Mouse (Mus musculus) hindlimb bud, embryonic 11.5 days (tissue): ENCODE measurements around the gene Areg.

Source experiments
- DNase-seq: peaks from one replicate; pipeline ENCODE4 v3.0.0-alpha.2; 2012; ENCODE audit warnings: low read depth, low spot score; ENCODE audit errors: extremely low spot score

Areg gene

DNA sequence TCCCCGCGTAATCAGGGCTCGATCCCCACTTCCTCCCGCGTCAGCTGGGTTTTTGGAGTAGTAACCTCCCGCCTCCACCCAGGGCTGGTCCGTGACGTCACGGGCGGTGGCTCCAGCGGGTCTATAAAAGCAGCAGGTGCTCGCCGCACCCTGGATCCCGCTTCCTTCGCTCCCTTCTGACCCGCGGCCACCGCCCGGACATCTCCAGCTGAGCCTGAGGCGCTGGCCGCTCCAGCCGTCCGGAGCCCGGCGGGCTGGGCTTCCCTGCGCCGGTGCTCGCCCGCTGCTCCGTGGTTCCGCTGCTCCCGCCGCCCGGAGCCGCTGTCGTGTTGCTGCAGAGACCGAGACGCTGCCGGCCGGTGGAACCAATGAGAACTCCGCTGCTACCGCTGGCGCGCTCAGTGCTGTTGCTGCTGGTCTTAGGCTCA, at the start of gene Areg:
Gene Areg (plus strand): TSS at position 154 of the 428 bp plus-strand sequence.
- DNase-seq = no peak

DNA sequence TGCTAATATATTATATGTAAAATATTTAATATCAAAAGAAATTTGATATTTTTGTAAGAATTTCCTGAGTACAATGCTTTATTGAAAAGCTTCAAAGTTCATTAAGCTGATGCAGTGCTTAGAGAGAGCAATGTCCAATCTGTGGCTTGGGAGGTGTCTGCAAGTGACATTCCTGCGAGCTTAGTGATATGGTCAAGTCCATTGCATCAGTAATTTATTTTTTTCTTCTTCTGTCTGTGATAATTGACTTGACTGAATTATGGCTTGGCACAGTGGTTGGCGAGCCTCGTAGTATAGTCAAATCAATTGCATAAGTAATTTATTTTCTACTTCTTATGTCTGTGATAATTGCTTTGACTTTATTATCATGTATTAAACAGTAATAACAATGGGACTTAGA, 49.1 kb upstream of the Areg start:
- no peak for DNase-seq

DNA sequence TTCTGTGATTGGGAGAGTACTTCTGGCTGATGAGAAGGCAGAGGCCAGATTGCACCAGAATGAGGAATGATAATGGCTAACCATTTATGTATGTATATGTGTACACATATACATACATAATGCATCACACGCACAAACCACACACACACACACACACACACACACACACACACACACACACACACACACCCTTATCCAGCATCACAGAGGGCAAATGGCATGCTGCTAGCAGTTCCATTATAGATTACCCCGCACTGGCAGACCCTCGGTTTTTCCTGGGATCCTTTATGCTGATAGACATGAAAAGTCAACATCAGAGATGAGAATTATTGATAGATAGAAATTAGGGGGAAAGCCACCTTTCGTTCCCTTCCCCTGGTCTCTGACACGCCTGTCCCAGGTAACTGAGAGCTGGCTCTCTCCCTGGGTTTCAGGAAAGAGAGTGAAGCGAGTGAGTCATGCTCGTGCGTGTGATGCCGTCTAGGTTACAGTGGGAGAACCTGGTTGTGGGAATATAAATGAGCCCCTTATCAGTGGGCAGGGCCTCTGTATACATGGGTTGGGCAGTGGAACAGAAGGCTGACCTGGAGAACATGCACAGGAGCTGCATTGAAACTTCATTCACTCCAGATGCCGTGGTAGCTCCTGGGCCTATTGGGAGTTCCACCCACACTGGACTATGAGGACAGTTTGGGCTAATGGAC, 41.3 kb upstream of the Areg start:
- DNase-seq = no peak

DNA sequence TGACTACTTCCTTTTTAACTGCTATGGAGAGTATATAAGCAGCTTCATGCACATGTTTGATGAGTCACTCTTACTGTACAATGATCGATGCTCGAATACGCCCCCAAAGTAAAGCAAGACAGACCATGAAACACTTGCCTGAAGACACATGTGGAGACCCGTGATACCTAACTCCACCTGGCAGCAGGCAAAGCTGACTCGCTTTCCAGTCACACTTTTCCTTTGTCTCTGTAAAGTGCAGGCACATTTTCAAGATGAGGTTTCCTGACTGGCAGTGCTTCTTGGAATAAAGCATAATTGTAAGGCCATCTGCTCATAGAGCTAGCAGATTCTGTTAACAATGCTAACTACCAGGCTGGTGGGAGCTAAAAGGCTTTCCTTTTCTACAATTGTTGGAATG, 37.7 kb upstream of the Areg start:
- no peak for DNase-seq

DNA sequence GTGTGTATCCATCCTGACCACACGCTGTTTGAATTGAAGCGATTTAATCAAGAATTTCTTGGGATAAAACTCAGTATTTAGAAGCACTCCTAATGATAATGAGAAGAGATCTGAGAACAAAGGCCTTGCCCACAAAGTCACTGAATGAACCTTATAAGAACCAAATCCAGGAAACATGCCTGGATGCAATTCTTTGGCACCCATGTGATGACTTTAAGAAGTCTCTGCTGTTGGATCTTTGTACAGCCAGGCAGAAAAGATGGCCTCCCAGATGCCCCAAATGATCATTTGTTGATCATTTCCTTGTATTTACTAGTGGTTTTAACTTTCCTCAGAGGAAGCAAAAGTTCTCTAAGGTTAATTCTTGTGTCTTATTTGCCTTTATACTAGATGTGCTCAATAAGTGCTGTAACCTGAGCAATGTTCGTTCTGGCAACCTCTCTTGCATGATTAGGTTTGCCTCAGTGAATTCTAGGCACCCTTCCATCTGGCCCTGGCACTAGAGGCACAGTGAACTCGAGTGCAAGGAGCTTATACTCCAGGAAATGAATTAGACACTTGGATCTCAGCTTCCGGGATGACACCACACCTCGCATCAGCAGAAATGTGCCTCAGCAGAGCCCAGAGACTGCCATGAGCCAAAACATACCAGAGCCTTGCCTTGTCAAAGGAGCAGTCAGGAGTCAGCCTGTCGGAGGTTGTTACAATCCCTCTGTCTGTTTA, 35.3 kb upstream of the Areg start:
- DNase-seq = no peak

DNA sequence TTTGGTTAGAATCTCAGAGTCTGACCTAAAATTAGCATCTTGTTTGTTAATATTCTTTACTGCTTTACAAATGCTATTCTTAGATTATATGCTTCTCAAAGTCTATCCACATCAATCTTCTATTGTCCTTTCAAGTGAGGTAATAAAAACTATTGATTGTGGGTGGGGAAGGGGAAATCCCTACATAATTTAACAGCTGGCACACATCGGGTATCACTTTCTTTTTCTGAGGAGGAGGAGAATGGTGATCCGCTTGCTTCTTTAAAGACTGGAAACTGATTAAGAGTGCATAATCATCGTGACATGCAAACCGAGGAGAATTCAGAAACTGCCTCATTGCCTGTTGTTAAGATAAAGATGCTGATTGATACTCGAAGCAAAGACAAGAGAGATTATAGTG, 33.2 kb upstream of the Areg start:
- no peak for DNase-seq

DNA sequence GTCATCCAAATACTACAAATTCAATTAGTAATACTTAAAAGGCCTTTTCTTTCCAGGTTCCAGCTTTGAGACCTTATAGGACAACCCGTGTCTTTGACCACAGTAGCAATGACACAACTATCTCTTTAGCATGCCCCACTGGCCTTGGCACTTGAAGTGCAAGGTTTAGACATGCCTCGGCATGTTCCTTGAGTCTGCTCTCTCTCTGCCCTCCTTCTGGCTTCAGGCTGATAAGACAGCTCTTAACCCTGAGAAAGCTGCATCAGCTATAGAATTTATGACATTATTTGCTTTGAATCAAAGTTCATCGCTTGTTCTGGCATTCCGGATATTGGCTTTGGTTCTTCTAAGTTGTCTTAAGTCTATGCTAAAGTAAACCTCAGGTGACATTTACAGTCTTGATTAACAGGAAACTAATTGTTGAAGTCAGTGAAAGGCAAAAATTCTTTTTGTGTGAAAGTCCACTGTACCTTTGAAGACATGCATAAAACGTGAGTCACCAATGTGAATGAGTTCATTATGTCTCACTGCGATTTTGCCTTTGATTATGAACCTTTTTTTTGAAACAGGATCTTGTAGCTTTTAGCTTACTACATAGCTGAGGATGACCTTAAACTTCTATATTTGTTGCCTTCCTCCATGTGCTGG, 29.3 kb upstream of the Areg start:
- no peak for DNase-seq

DNA sequence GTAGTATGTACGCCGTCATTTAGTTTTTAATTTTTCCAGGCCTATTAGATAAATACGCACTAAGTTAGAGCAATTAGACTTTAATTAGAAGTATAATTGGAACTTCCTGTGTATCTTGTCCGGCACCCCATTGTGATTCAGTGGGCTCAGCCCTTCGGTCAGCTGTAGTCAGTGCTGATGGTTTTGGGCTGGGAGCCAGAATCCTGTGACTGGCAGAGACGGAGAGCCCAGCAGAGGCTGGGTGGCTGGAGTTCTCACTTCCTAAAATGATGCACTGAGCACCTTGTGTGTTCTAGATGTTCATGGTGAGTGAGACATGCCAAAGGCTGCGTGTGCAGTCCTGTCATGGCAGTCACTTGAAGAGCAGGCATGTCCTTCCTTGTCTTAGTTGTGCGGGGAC, 28.4 kb upstream of the Areg start:
- no peak for DNase-seq

DNA sequence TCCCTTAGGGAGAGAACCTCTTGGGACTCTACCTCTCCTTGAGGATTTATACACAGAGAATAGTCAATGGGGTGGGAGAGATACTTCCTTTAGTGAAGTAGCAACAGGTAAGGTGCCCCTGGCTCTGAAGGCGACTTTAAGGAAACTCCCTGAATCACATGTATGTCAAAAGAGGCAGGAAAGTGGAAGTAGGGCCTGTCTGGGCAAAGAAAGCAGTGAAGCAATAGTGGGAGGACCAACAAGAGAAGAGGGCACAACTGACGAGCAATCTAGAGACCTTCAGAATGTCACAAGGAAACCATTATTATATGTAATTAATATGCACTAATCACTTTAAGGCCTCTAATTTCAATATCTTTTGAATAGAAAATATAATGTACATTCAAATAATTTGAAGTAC, 25.4 kb upstream of the Areg start:
- DNase-seq = no peak

DNA sequence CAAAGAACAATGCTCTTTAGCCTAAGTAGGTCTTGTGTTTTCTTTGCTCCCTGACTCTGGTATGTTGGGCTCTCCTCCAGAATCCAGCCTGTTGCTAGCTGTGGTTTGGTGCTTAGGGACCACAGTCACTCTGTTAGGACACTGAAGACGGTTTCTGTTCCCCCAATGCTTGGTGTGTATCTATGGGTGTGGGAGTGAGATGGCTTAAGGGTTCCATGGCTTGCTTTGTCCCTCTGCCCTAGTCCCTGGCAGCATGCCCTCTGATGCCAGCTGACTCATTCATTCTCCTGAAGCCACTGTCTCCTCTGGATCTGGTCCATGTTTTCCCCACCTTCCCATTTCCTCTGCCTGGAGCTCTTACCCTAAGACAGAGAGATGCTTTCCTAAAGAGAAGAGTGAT, 24.8 kb upstream of the Areg start:
- DNase-seq = no peak

DNA sequence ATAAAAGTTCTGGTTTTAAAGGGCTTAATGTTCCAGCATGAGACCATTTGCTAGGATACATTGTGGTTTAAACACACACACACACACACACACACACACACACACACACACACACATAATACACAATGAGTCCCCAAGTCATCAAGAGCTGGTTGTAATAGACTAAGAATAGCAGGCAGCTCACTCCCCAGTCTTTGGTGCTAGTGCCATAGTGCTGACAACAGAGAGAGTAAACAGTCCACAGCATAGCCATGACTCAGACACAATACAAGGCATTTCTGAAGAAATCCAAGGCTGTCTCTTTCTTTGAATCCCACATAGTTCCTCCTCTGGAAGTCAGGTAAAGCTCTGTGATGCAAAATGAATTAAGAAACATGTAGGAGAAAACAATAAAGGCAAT, 20.8 kb upstream of the Areg start:
- no peak for DNase-seq

DNA sequence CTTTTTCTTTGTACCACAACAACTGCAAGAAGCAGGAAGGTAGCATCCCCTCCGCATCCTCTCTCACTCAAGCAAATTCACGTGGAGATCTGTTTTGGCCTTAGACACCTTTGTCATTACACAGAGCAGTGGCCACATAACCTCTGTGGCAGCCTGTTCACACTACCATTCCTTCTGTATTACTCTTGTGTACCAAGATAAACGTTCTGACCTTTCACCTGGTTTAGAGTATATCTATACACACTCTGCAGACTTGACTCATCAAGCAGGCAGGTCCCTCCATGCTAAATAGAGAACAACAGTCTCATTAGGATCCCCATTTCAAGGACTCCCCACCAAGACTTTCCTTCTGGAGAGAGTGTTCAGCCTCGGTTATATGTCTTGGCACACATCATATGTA, 16.0 kb upstream of the Areg start:
- DNase-seq = no peak

DNA sequence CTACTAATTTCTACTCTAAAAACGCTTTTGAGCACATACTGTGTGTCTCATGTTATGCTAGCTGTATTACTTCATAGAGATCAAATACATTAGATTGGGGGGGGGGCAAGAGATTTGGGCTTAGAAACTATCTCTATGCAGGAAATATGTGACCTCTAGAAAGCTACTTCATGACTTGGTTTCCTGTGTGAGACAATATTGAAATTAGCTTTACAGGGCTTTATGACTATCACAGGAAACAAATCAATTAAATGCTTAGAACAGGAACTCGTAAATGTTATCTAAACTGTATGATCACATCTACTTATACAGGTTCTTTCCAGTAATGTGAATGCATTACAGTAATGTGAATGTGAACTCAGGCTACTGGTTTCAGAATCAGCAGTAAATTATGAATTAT, 15.3 kb upstream of the Areg start:
- DNase-seq = no peak

DNA sequence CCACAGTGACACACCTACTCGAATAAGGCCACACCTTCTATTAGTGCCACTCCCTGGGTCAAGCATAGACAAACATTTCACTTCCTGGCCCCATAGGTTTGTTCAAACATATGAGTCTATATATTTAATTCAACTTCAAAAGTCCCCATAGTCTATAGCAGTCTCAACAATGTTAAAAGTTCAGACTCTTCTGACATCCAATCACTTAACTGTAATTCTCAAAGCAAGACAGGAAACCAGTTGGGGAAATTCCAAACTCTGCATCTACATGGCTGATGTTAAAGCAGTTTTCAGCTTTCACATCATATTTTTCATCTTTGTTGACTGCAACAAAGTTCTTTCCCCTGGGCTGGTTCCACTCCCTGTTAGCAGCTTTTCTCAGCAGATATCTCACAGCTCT, 12.8 kb upstream of the Areg start:
- DNase-seq = no peak

DNA sequence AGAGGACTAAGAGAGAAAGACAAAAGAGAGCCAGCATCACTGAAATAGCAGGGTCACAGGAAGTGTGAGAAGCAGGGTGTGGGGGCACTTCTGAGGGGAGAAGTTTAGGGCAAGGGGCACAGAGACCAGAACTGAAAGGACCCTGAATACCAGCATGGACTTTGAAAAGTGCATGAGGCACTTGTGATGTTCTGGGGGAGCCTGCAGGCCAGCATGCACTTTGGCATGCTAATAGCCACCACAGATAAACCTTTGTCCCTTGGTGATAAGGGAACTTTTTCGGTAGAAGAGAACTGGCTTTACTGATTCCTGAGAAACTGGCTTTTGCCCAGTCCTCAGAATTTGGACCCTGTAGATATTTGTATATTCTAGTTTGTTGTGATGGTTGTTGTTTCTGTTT, 4.4 kb upstream of the Areg start:
- DNase-seq = no peak

DNA sequence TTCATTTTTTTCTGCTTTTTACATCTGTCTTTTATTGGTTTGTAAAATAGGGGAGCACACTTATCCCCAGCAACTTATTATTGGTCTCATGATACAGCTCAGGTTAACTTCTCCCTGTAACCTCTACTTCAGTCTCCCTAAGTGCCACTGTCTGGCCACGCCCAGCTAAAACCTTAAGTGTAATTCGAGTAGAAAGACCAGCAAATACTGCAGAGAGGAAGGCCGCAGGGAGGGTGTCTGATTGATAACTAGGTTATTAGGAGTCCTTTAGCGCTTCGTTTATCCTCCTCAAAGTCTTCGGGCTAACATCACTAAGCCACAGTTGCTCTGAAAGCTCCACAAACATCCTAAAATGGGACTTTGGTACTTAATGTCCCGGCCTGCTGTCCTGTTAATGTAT, 429 bp upstream of the Areg start:
- no peak for DNase-seq

DNA sequence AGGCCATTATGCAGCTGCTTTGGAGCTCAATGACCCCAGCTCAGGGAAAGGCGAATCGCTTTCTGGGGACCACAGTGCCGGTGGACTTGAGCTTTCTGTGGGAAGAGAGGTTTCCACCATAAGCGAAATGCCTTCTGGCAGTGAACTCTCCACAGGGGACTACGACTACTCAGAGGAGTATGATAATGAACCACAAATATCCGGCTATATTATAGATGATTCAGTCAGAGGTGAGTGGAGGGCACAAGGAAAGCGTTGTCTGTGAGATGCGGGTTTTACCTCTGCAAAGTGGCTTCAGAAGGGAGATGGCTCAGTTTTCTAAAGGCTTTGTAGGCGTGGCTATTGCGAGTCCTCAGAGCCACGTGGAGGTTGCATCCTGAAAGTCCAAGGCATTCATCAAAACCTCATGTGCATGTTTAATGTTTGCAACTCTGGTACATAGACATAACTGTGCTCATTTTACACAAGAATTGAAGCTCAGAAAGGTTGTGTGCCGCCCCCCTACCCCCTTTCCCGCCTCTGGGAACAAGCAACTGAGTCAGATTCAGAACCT, 1.6 kb downstream of the Areg start:
- no peak for DNase-seq

DNA sequence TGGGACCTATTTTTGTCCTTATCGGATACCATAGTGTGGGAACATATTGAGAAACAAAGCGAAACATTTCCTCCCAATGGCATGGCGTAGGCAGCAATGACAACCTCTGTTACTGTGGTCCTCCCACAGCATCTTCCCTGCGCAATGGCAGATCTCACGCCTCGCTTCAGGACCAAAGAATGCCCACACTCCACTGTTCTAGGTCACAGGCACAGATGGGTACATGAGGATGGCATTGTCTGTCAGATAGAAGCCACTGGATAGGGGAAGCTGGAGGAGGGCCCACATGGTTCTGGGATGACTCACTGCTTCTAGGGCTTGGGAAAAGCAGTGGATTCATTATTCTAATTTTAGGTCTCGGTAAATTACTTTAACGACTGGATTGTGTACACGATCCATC, 5.6 kb downstream of the Areg start:
- DNase-seq = no peak

DNA sequence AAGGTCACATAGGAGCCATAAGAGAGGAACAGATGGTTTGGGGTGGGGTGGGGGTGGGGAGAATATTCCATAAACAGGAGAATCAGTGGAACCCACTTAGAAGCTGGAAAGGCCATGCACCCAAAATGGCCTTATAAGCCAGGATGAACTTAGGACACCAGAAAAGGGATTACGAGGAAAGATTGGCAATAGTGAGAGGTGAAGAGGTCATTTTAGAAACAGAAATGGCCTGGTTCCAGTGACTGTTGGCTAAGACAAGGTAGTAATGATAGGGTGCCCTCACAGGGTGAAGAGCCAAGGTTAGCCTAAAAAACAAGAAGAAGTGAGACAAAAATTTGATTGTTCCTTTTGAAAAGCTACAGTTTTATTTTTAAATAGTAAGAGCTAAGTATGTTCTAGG, 7.6 kb downstream of the Areg start:
- no peak for DNase-seq

DNA sequence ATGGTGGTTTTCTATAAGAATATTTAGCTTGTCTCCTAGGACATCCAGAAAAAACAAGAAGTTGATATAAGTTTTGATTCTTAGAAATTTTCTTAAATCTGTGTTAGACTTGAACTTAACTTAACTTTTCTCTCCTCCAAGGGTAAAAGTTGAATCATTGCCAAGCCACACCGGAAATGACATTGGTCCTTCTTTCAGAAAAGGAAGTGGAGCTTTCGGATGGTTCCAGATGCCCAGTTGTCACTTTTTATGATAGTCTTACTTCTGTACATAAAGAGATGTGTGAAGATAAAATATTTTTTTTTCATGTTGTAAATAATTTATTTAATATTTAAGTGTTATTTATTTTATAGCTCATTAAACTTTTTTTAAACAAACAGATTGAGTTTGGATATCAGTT, 8.7 kb downstream of the Areg start:
- no peak for DNase-seq

DNA sequence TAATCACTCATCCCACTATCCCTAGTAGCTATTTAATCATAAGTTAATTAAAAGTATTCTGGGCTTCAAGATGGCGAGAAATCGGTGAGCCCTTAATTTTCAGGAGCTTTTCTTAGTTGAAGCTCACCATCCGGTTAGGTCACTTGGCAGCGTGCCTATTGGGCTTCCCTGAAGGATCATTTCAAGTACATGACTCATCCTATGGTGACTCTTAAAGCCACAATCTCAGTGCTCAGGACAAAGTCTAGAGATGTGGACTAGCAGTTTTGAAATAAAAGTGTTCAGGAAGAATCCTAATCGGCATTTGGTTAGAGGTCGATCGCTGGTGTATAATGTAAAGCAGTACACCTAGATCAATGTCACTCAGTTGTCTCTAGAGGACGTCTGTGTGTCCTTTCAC, 17.3 kb downstream of the Areg start:
- DNase-seq = no peak

DNA sequence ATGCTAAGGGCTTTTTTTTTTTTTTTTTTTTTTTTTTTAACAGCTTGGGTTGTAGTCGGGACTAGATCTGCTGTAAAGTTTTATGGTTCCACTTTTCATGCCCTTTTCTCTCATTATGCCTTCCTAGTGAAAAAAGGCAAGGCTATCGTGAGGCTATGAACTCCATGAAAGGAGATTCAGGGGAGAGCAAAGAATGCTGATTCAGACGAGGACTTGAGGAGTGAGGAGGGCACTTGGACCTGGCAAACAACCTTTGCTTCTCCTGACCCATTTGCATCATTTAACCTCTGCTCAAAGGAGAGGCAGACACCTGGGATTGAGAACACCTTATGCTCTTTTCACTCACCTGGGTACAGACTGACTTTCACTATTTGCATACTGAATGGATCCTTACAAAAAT, 17.8 kb downstream of the Areg start:
- DNase-seq = no peak
